Mouse (Mus musculus) stomach, embryonic 15.5 days (tissue): ENCODE measurements around the gene Shc4. TPM values are rescaled to one million over a fixed set of nuclear protein-coding genes. Genes with fewer than 3 reads are reported as not detected.

ENCODE experiments used
- ATAC-seq: fragments of 200-750 bp; cut with Nextera tagmentation; 2 replicates; pipeline ENCODE4 v1.8.0; 2017; ENCODE audit warnings: low read depth, moderate number of reproducible peaks, moderate TSS enrichment; ENCODE audit not compliant: insufficient read depth, low FRiP score
- H3K27ac ChIP-seq: fragments of 300-500 bp; sonication (generic); 2 replicates; pipeline ENCODE4 v1.5.1; 2015; ENCODE audit warnings: mild to moderate bottlenecking, inconsistent platforms
- H3K27me3 ChIP-seq: fragments of 300-500 bp; sonication (generic); replicated peaks from 2 replicates; pipeline ENCODE4 v1.6.1; 2015; ENCODE audit warnings: inconsistent platforms
- H3K36me3 ChIP-seq: fragments of 300-500 bp; sonication (generic); 2 replicates; pipeline ENCODE4 v1.6.1; 2015; ENCODE audit warnings: inconsistent platforms
- H3K4me1 ChIP-seq: fragments of 300-500 bp; sonication (generic); 2 replicates; pipeline ENCODE4 v1.6.1; 2015; ENCODE audit warnings: inconsistent platforms
- H3K4me2 ChIP-seq: fragments of 300-500 bp; sonication (generic); 2 replicates; pipeline ENCODE4 v1.6.1; 2015; ENCODE audit warnings: mild to moderate bottlenecking, inconsistent platforms
- H3K4me3 ChIP-seq: fragments of 300-500 bp; sonication (generic); replicated peaks from 2 replicates; pipeline ENCODE4 v1.5.1; 2015; ENCODE audit warnings: inconsistent platforms
- H3K9ac ChIP-seq: fragments of 300-500 bp; sonication (generic); 2 replicates; pipeline ENCODE4 v1.6.1; 2015; ENCODE audit warnings: inconsistent platforms
- H3K9me3 ChIP-seq: fragments of 300-500 bp; sonication (generic); 2 replicates; pipeline ENCODE4 v1.6.1; 2016; ENCODE audit warnings: inconsistent platforms
- WGBS: fragments of 180-500 bp; shearing (Covaris S2); methylation state at CpG from one replicate; pipeline ENCODE4 v1.1.7; 2015; 5-methylcytosine and 5-hydroxymethylcytosine counted together
- polyA plus RNA-seq: library from polyadenylated mRNA; unstranded; fragments of >200 nt; fragmentation: Nextera tagmentation; extraction: Ambion mirVana; gene quantifications from 2 replicates; pipeline ENCODE4 v1.2.1, GENCODE M21; 2015

The Shc4 gene
- polyA plus RNA-seq, 1 experiment from 2014 or later, result 3.1 TPM

GRCm38 (mm10) chr2:125661156-125661555 lies 62.8 kb downstream of the Shc4 start:
- H3K4me2 ChIP-seq, result peak overlapping the region; percentile 52
- H3K9me3 ChIP-seq, result no peaks in the 10 kb centered on the region
- ATAC-seq, result no peak
- WGBS, result 55% methylated on average over 4 of the region's 4 CpGs
- peaks cover 11% of the 10 kb centered on the region; the same call in 1 of the 2 replicates for H3K4me1 ChIP-seq
- no peak overlapping the region for H3K9ac ChIP-seq
- no peak overlapping the region for H3K27ac ChIP-seq
- no peaks in the 10 kb centered on the region for H3K27me3 ChIP-seq
- H3K4me3 ChIP-seq, result peak overlapping the region; percentile 30; the same call in 1 of the 2 replicates
- no peaks in the 10 kb centered on the region for H3K36me3 ChIP-seq

DNA sequence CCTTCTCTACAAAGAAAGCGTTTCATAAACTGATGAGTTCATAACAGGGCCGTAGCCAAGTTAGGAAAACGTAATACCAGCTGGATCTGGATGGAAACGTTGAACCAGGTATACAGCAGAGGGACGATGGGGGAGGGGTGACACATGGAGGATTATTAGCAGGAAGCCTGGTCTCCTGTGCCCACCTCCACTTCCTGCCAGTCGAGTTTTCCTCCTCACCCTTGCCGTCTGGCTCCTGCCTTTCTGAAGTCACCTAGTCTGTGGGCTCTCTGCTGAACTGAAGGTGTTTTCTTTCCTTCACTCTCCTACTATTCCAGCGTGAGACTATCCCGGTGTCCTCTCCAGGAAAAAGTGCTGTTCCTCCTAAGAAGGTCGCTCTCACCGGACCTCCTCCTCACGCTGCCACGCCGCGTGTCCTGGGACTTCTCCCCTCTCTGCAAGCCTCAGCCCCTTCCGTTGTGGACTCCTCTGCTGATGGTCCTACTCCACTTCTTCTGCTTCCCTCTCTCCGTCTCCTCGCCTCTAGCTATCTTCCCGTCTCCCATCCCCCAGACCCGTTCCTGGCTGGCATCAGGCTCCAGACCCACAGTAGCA lies 63.3 kb downstream of the Shc4 start:
- Histone ChIP-seq H3K27me3 (no peaks in the 10 kb centered on the region), H3K4me1 (peaks cover 11% of the 10 kb centered on the region; the same call in 1 of the 2 replicates), H3K4me2 (peak overlapping the region; percentile 52), H3K9me3 (no peaks in the 10 kb centered on the region), H3K36me3 (no peaks in the 10 kb centered on the region), H3K9ac (no peak overlapping the region), H3K4me3 (peak overlapping the region; percentile 30), H3K27ac (no peak overlapping the region)
- WGBS, result 27% methylated on average over 20 of the region's 20 CpGs
- ATAC-seq, result peak; percentile 54; the same call in 1 of the 2 replicates

GRCm38 (mm10) chr2:125659823-125660536 lies 64.0 kb downstream of the Shc4 start:
- Histone ChIP-seq H3K4me3 (peak overlapping the region; percentile 30), H3K27ac (no peak overlapping the region), H3K9me3 (no peaks in the 10 kb centered on the region), H3K27me3 (no peaks in the 10 kb centered on the region), H3K36me3 (no peaks in the 10 kb centered on the region), H3K4me1 (peaks cover 11% of the 10 kb centered on the region; the same call in 1 of the 2 replicates), H3K4me2 (peak overlapping the region; percentile 52), H3K9ac (no peak overlapping the region)
- peak; percentile 72; the same call in 1 of the 2 replicates for ATAC-seq
- WGBS, result 12% methylated on average over 10 of the region's 10 CpGs

DNA sequence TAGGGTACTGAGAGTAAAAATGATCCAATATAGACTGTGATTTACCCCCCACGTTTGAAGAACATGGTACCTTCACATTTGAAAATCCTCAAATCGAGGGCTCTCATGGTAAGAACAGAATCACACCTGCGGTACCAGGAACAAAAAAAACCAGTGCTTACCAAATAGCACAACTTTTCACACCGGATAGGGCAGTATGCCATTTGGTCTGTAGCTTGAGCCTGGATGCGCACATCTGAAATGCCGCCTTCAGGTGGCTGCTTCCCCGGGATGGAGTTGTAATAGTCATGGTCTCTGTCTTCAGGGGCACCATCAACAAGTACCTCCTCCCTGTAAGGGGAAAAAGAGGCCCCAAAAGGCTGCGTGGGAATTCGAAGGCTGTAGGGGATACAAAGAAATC lies 68.6 kb downstream of the Shc4 start:
- Histone ChIP-seq H3K9ac (no peak overlapping the region), H3K4me1 (peaks cover 4% of the 10 kb centered on the region; the same call in 1 of the 2 replicates), H3K9me3 (no peaks in the 10 kb centered on the region), H3K4me3 (no peak overlapping the region), H3K27me3 (no peaks in the 10 kb centered on the region), H3K36me3 (no peaks in the 10 kb centered on the region), H3K27ac (no peak overlapping the region), H3K4me2 (no peak overlapping the region)
- no peak for ATAC-seq
- WGBS, result 91% methylated on average over 9 of the region's 9 CpGs

DNA sequence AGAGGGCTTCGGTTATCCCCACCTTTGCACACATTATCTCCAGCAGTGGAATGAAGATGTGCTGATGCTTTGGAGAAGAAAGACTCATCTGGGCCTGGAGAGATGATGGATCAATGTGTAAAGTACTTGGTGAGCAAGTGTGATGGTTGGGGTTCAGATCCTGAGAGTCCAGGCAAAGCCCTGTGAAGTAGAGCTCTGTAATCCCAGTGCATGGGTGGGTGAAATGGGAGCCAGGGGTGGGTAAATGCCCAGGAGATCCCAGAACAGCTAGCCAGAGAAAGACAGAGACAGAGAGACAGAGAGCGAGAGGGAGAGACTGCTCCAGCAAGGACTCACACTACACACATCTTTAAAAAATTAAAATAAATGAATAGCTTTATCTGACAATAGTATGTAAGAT lies 70.7 kb downstream of the Shc4 start:
- Histone ChIP-seq H3K9me3 (no peaks in the 10 kb centered on the region), H3K9ac (no peak overlapping the region), H3K4me2 (no peak overlapping the region), H3K4me1 (no peaks in the 10 kb centered on the region), H3K36me3 (no peaks in the 10 kb centered on the region), H3K27me3 (no peaks in the 10 kb centered on the region), H3K27ac (no peak overlapping the region), H3K4me3 (no peak overlapping the region)
- no peak for ATAC-seq
- 93% methylated on average over 2 of the region's 2 CpGs for WGBS

DNA sequence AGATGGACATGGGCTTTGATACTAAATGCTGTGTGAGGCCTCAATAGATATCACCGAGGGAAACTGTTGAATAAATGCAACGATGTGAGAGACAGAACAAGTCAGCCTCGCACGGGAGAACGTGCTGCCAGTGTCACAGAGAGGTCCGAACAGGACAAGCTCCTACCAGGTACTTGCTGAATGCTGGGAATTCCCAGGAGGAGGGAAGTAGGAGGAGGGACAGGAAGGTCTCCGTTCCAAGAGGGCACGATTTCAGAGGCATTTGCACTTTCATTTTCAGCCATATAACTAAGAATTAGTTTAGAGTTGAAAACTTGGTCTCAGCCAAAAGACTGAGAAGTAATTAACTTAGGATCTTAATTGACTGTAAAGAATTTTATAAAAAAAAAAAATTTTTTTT lies 72.4 kb downstream of the Shc4 start:
- H3K36me3 ChIP-seq, result no peaks in the 10 kb centered on the region
- no peaks in the 10 kb centered on the region for H3K27me3 ChIP-seq
- no peak overlapping the region for H3K4me2 ChIP-seq
- H3K4me1 ChIP-seq, result no peaks in the 10 kb centered on the region
- no peak overlapping the region for H3K9ac ChIP-seq
- no peaks in the 10 kb centered on the region for H3K9me3 ChIP-seq
- H3K27ac ChIP-seq, result no peak overlapping the region
- no peak for ATAC-seq
- no peak overlapping the region for H3K4me3 ChIP-seq
- 80% methylated on average over 8 of the region's 8 CpGs for WGBS

DNA sequence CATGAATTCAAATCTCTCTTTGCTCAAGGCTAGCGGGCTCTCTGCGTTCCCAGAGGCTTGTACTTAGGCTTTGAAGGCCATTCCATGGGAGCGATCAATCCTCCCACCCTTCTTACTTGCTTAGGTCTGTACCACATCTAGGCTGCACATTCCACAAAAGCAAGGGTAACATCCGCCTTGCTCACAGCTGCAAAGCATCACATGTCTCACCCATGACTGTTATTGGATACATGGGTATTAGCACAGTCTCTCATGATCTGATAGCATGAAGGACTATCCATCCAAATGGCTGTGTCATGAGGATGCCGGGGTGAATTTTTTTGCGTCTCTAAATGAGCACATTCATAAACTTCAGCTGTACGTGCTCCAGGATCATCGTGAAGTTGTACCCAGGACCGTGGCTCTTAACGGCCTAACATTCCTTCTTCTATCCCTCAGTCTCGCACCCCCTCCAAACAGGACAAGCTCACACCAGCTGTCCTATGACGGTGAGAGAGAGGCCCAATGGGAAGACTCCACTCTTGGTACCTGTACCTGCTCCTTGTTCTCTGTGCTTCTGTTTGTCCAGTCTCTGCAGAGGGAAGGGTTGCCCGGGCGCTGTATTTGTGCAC lies 73.1 kb downstream of the Shc4 start:
- H3K9ac ChIP-seq, result no peak overlapping the region
- H3K4me3 ChIP-seq, result no peak overlapping the region
- no peaks in the 10 kb centered on the region for H3K9me3 ChIP-seq
- 62% methylated on average over 14 of the region's 14 CpGs for WGBS
- H3K4me1 ChIP-seq, result no peaks in the 10 kb centered on the region
- no peak overlapping the region for H3K27ac ChIP-seq
- no peaks in the 10 kb centered on the region for H3K36me3 ChIP-seq
- ATAC-seq, result no peak
- H3K27me3 ChIP-seq, result no peaks in the 10 kb centered on the region
- no peak overlapping the region for H3K4me2 ChIP-seq

- ATAC-seq, result no peak
- H3K27ac ChIP-seq, result no peak overlapping the region
- no peak overlapping the region for H3K9ac ChIP-seq
- no peaks in the 10 kb centered on the region for H3K4me1 ChIP-seq
- 78% methylated on average over 5 of the region's 5 CpGs for WGBS
- no peak overlapping the region for H3K4me2 ChIP-seq
- no peaks in the 10 kb centered on the region for H3K36me3 ChIP-seq
- H3K4me3 ChIP-seq, result no peak overlapping the region
- H3K9me3 ChIP-seq, result no peaks in the 10 kb centered on the region
- H3K27me3 ChIP-seq, result no peaks in the 10 kb centered on the region
Observed at GRCm38 (mm10) chr2:125650038-125650437, 73.9 kb downstream of the Shc4 start.

GRCm38 (mm10) chr2:125644912-125645311 lies 79.0 kb downstream of the Shc4 start:
- 67% methylated on average over 6 of the region's 6 CpGs for WGBS
- Histone ChIP-seq H3K36me3 (no peaks in the 10 kb centered on the region), H3K4me3 (no peak overlapping the region), H3K9ac (no peak overlapping the region), H3K4me1 (no peaks in the 10 kb centered on the region), H3K27ac (no peak overlapping the region), H3K9me3 (no peaks in the 10 kb centered on the region), H3K4me2 (no peak overlapping the region), H3K27me3 (no peaks in the 10 kb centered on the region)
- ATAC-seq, result no peak

DNA sequence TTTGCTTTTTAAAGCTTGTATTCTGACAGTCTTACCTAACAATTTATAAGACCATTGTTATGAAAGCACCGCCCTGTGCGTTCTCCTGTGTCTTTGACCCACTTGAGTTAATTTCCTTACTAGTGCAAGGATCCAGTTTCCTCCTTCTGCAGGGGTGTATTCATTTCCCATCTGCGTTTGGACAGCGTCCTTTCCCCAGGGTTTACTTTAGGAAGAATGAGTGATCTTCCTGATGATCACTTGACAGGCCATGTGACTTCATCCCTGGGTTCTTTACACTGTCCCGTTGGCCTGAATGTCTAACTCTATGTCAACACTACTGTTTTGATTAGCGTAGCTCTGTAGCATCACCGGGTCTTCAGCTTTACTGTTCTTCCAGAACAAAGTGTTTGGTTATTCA lies 86.6 kb downstream of the Shc4 start:
- Histone ChIP-seq H3K4me1 (no peaks in the 10 kb centered on the region), H3K27me3 (no peaks in the 10 kb centered on the region), H3K9me3 (no peaks in the 10 kb centered on the region), H3K36me3 (no peaks in the 10 kb centered on the region), H3K4me2 (no peak overlapping the region), H3K27ac (no peak overlapping the region), H3K9ac (no peak overlapping the region), H3K4me3 (no peak overlapping the region)
- WGBS, result 64% methylated on average over 7 of the region's 7 CpGs
- ATAC-seq, result no peak

DNA sequence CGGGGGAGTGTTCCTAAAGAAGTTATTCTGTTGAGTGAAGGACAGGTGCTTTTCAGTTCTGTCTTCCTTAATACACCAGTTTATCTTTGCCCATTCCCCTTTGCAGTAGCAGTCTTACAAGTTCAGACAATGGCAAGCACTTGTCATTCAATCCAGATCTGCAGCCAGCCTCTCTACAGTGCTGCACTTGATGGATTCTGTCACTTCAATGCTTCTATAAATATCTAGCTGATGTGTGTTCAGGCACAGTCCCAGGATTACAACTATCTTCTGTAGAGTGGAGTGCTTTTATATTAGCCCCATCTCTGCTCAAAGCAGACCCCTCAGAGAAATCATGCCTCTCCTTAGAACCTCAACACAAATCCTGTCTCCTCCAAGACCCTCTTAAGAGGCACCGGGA lies 93.9 kb downstream of the Shc4 start:
- ATAC-seq, result no peak
- WGBS, result 94% methylated on average over 2 of the region's 2 CpGs
- H3K9ac ChIP-seq, result no peak overlapping the region
- H3K27ac ChIP-seq, result no peak overlapping the region
- H3K27me3 ChIP-seq, result no peaks in the 10 kb centered on the region
- H3K36me3 ChIP-seq, result no peaks in the 10 kb centered on the region
- no peaks in the 10 kb centered on the region; the same call in 1 of the 2 replicates for H3K4me1 ChIP-seq
- no peak overlapping the region for H3K4me2 ChIP-seq
- H3K9me3 ChIP-seq, result no peaks in the 10 kb centered on the region
- H3K4me3 ChIP-seq, result no peak overlapping the region

GRCm38 (mm10) chr2:125628487-125628886 lies 95.5 kb downstream of the Shc4 start:
- no peaks in the 10 kb centered on the region for H3K36me3 ChIP-seq
- H3K9me3 ChIP-seq, result no peaks in the 10 kb centered on the region
- no peak overlapping the region for H3K4me2 ChIP-seq
- H3K4me3 ChIP-seq, result no peak overlapping the region
- no peaks in the 10 kb centered on the region for H3K27me3 ChIP-seq
- WGBS, result 65% methylated on average over 6 of the region's 6 CpGs
- H3K9ac ChIP-seq, result no peak overlapping the region
- H3K27ac ChIP-seq, result no peak overlapping the region
- peaks cover 8% of the 10 kb centered on the region; the same call in 1 of the 2 replicates for H3K4me1 ChIP-seq
- no peak for ATAC-seq
